Mouse (Mus musculus) lung, postnatal 25 days (tissue): ENCODE measurements around the gene Rimklb.

Experiments used
- DNase-seq: peaks from one replicate; pipeline ENCODE4 v3.0.0; 2022; ENCODE audit warnings: low spot score

Gene Rimklb

GRCm38 (mm10) chr6:122417015-122417414, 81.5 kb downstream of the Rimklb start:
- no peak for DNase-seq

- DNase-seq = no peak
Measured at GRCm38 (mm10) chr6:122416347-122416746, 82.2 kb downstream of the Rimklb start.

- no peak for DNase-seq
Measured at GRCm38 (mm10) chr6:122411281-122411680, 87.3 kb downstream of the Rimklb start.

- peak; percentile 3 for DNase-seq
Measured at GRCm38 (mm10) chr6:122402240-122402639, 96.3 kb downstream of the Rimklb start.

GRCm38 (mm10) chr6:122400263-122400662, 98.3 kb downstream of the Rimklb start:
- DNase-seq = no peak
